Mouse (Mus musculus) stomach, postnatal 0 days (tissue): ENCODE data around the gene Srsf4. TPM values are rescaled to one million over a fixed set of nuclear protein-coding genes. Genes with fewer than 3 reads are reported as not detected.

Source experiments
- ATAC-seq: fragments of 200-750 bp; cut with Nextera tagmentation; 2 replicates; pipeline ENCODE4 v1.8.0; 2017; ENCODE audit not compliant: low FRiP score, low TSS enrichment
- DNase-seq: peaks from one replicate; pipeline ENCODE4 v3.0.0-alpha.2; 2016; ENCODE audit warnings: low spot score
- H3K27ac ChIP-seq: fragments of 300-500 bp; sonication (generic); replicated peaks from 2 replicates; pipeline ENCODE4 v1.5.1; 2014; ENCODE audit warnings: mild to moderate bottlenecking, control low read depth
- H3K27me3 ChIP-seq: fragments of 300-500 bp; sonication (generic); 2 replicates; pipeline ENCODE4 v1.6.1; 2014; ENCODE audit warnings: low read length; ENCODE audit not compliant: control insufficient read depth, insufficient read depth
- H3K36me3 ChIP-seq: fragments of 300-500 bp; sonication (generic); 2 replicates; pipeline ENCODE4 v1.6.1; 2014; ENCODE audit warnings: low read length, mixed read lengths; ENCODE audit not compliant: control insufficient read depth, insufficient read depth
- H3K4me1 ChIP-seq: fragments of 300-500 bp; sonication (generic); replicated peaks from 2 replicates; pipeline ENCODE4 v1.6.1; 2014; ENCODE audit warnings: antibody characterized with exemption; ENCODE audit not compliant: control insufficient read depth, insufficient read depth
- H3K4me2 ChIP-seq: fragments of 300-500 bp; sonication (generic); replicated peaks from 2 replicates; pipeline ENCODE4 v1.6.1; 2014; ENCODE audit warnings: low read depth, mild to moderate bottlenecking, control low read depth, moderate library complexity
- H3K4me3 ChIP-seq: fragments of 300-500 bp; sonication (generic); 2 replicates; pipeline ENCODE4 v1.5.1; 2014; ENCODE audit warnings: low read depth, low read length, control low read depth
- H3K9ac ChIP-seq: fragments of 300-500 bp; sonication (generic); 2 replicates; pipeline ENCODE4 v1.6.1; 2014; ENCODE audit warnings: mild to moderate bottlenecking, low read length, control low read depth, mixed read lengths
- H3K9me3 ChIP-seq: fragments of 300-500 bp; sonication (generic); 2 replicates; pipeline ENCODE4 v1.6.1; 2016; ENCODE audit warnings: low read length; ENCODE audit not compliant: control insufficient read depth
- CTCF ChIP-seq: IDR thresholded peaks from 2 replicates; pipeline ENCODE4 v1.5.1; 2016; ENCODE audit warnings: antibody characterized with exemption, low read depth, mild to moderate bottlenecking, moderate library complexity
- EP300 ChIP-seq: optimal IDR thresholded peaks from 2 replicates; pipeline ENCODE3; 2016; ENCODE audit warnings: antibody characterized with exemption
- WGBS: fragments of 180-500 bp; shearing (Covaris S2); extraction: QIAGEN DNeasy Blood & Tissue Kit; methylation state at CpG from one replicate; pipeline ENCODE4 v1.1.7; 2014; 5-methylcytosine and 5-hydroxymethylcytosine counted together
- polyA plus RNA-seq: library from polyadenylated mRNA; unstranded; fragments of >200 nt; fragmentation: Nextera tagmentation; extraction: Ambion mirVana; gene quantifications from 2 replicates; pipeline ENCODE4 v1.2.1, GENCODE M21; 2015

The Srsf4 gene
- polyA plus RNA-seq, 1 experiment from 2014 or later = 38.3 TPM

- H3K27me3 ChIP-seq = no peaks in the 10 kb centered on the region
- DNase-seq (peak; percentile 94), ATAC-seq (peak; percentile 86)
- H3K9ac ChIP-seq = peak within 1 kb of the TSS; percentile 79
- H3K4me1 ChIP-seq = no peaks in the 10 kb centered on the region
- no peaks in the 10 kb centered on the region; the same call in 1 of the 2 replicates for H3K36me3 ChIP-seq
- TF ChIP-seq CTCF (no peak), EP300 (no peak)
- H3K27ac ChIP-seq = peak within 1 kb of the TSS; percentile 30
- H3K9me3 ChIP-seq = no peaks in the 10 kb centered on the region
- H3K4me3 ChIP-seq = peak within 1 kb of the TSS; percentile 87
- H3K4me2 ChIP-seq = peak within 1 kb of the TSS; percentile 93
- 0% methylated on average over 37 of the region's 37 CpGs for WGBS
Observed at GRCm38 (mm10) chr4:131843290-131843743, 30.1 kb upstream of the Srsf4 start, which contains the start of gene Mecr. Gene Mecr (plus strand): TSS chr4:131843470.

GRCm38 (mm10) chr4:131845991-131846778, 27.2 kb upstream of the Srsf4 start:
- Histone ChIP-seq H3K27ac (no peak overlapping the region), H3K36me3 (no peaks in the 10 kb centered on the region; the same call in 1 of the 2 replicates), H3K9me3 (no peaks in the 10 kb centered on the region), H3K4me1 (no peaks in the 10 kb centered on the region), H3K27me3 (no peaks in the 10 kb centered on the region), H3K4me2 (no peak overlapping the region), H3K4me3 (no peak overlapping the region), H3K9ac (no peak overlapping the region)
- ATAC-seq (no peak), DNase-seq (peak; percentile 37)
- WGBS = 73% methylated on average over 8 of the region's 8 CpGs
- TF ChIP-seq EP300 (no peak), CTCF (no peak)

GRCm38 (mm10) chr4:131848082-131848481, 25.3 kb upstream of the Srsf4 start:
- Histone ChIP-seq H3K36me3 (no peaks in the 10 kb centered on the region; the same call in 1 of the 2 replicates), H3K4me2 (no peak overlapping the region), H3K27me3 (no peaks in the 10 kb centered on the region), H3K4me1 (no peaks in the 10 kb centered on the region), H3K4me3 (no peak overlapping the region), H3K9me3 (no peaks in the 10 kb centered on the region), H3K27ac (no peak overlapping the region), H3K9ac (no peak overlapping the region)
- WGBS = 48% methylated on average over 6 of the region's 6 CpGs
- DNase-seq (no peak), ATAC-seq (no peak)
- TF ChIP-seq EP300 (no peak), CTCF (no peak)

- Histone ChIP-seq H3K9ac (peak overlapping the region; percentile 51), H3K4me2 (no peak overlapping the region; the same call in 1 of the 2 replicates), H3K4me3 (no peak overlapping the region), H3K27me3 (no peaks in the 10 kb centered on the region), H3K27ac (peak overlapping the region; percentile 81), H3K9me3 (no peaks in the 10 kb centered on the region), H3K4me1 (no peaks in the 10 kb centered on the region), H3K36me3 (no peaks in the 10 kb centered on the region; the same call in 1 of the 2 replicates)
- 16% methylated on average over 5 of the region's 5 CpGs for WGBS
- no peak for TF ChIP-seq CTCF
- TF ChIP-seq EP300 = no peak
- DNase-seq (peak; percentile 74), ATAC-seq (peak; percentile 66)
Observed at GRCm38 (mm10) chr4:131849986-131850638, 23.3 kb upstream of the Srsf4 start.

GRCm38 (mm10) chr4:131854950-131855349, 18.5 kb upstream of the Srsf4 start:
- H3K4me1 ChIP-seq = no peaks in the 10 kb centered on the region
- TF ChIP-seq CTCF (no peak), EP300 (no peak)
- H3K27me3 ChIP-seq = no peaks in the 10 kb centered on the region
- ATAC-seq = no peak
- H3K36me3 ChIP-seq = peaks cover 5% of the 10 kb centered on the region; the same call in 1 of the 2 replicates
- no peak overlapping the region for H3K4me2 ChIP-seq
- no peak for DNase-seq
- H3K9ac ChIP-seq = no peak overlapping the region
- no peak overlapping the region for H3K4me3 ChIP-seq
- 78% methylated on average over 5 of the region's 5 CpGs for WGBS
- H3K9me3 ChIP-seq = no peaks in the 10 kb centered on the region
- no peak overlapping the region for H3K27ac ChIP-seq
